Mouse (Mus musculus): ENCODE measurements around the gene Prss16. TPM values are rescaled to one million over a fixed set of nuclear protein-coding genes. Genes with fewer than 3 reads are reported as not detected.

Prss16 gene
- 0.54 and 0.72 TPM in 2 replicates for polyA plus RNA-seq (2015; fragmentation: Nextera tagmentation; extraction: Ambion mirVana)

- H3K9me3 ChIP-seq (replicated peaks; ENCODE audit: control insufficient read depth, low read length): no peaks in the 10 kb centered on the region
- H3K27me3 ChIP-seq (ENCODE audit: control insufficient read depth, insufficient read depth, low read depth, low read length): peaks cover 88% of the 10 kb centered on the region
- H3K4me1 ChIP-seq (ENCODE audit: control insufficient read depth, low read depth, low read length): peaks cover 21% of the 10 kb centered on the region
- H3K4me3 ChIP-seq (ENCODE audit: low read depth, low read length): no peak within 1 kb of the TSS
- no peak for ATAC-seq (ENCODE audit: low read depth)
- no peak within 1 kb of the TSS for H3K4me2 ChIP-seq (ENCODE audit: low read depth, low read length)
- H3K36me3 ChIP-seq (ENCODE audit: control insufficient read depth, insufficient read depth): no peaks in the 10 kb centered on the region
- WGBS (ENCODE audit: insufficient replicate concordance): 15% methylated on average over 6 of the region's 7 CpGs
- H3K27ac ChIP-seq (ENCODE audit: low read length): no peak within 1 kb of the TSS
- H3K9ac ChIP-seq (ENCODE audit: low read depth, low read length): no peak within 1 kb of the TSS
Measured at GRCm38 (mm10) chr13:22009642-22010041, at the start of gene Prss16. TSS of gene Prss16 (minus strand) at chr13:22009742.

GRCm38 (mm10) chr13:22053754-22054153, 44.2 kb upstream of the Prss16 start:
- H3K36me3 ChIP-seq (ENCODE audit: control insufficient read depth, insufficient read depth): no peaks in the 10 kb centered on the region
- H3K9me3 ChIP-seq (replicated peaks; ENCODE audit: control insufficient read depth, low read length): no peaks in the 10 kb centered on the region
- ATAC-seq (ENCODE audit: low read depth): no peak
- H3K27me3 ChIP-seq (ENCODE audit: control insufficient read depth, insufficient read depth, low read depth, low read length): no peaks in the 10 kb centered on the region
- no peak overlapping the region for H3K4me3 ChIP-seq (ENCODE audit: low read depth, low read length)
- no peak overlapping the region for H3K9ac ChIP-seq (ENCODE audit: low read depth, low read length)
- 83% methylated on average over 1 of the region's 1 CpGs for WGBS (ENCODE audit: insufficient replicate concordance)
- H3K27ac ChIP-seq (ENCODE audit: low read length): no peak overlapping the region
- no peak overlapping the region for H3K4me2 ChIP-seq (ENCODE audit: low read depth, low read length)
- peaks cover 18% of the 10 kb centered on the region for H3K4me1 ChIP-seq (ENCODE audit: control insufficient read depth, low read depth, low read length)

- no peak for ATAC-seq (ENCODE audit: low read depth)
Measured at GRCm38 (mm10) chr13:22051523-22051859, 41.9 kb upstream of the Prss16 start.

GRCm38 (mm10) chr13:22050591-22051522, 41.3 kb upstream of the Prss16 start:
- Histone ChIP-seq H3K27me3 (ENCODE audit: control insufficient read depth, insufficient read depth, low read depth, low read length) (no peaks in the 10 kb centered on the region), H3K27ac (ENCODE audit: low read length) (peak overlapping the region; percentile 70), H3K9ac (ENCODE audit: low read depth, low read length) (peak overlapping the region; percentile 66), H3K9me3 (replicated peaks; ENCODE audit: control insufficient read depth, low read length) (no peaks in the 10 kb centered on the region), H3K4me1 (ENCODE audit: control insufficient read depth, low read depth, low read length) (peaks cover 18% of the 10 kb centered on the region), H3K4me3 (ENCODE audit: low read depth, low read length) (peak overlapping the region; percentile 63), H3K36me3 (ENCODE audit: control insufficient read depth, insufficient read depth) (no peaks in the 10 kb centered on the region), H3K4me2 (ENCODE audit: low read depth, low read length) (peak overlapping the region; percentile 85)
- peak; percentile 94 for ATAC-seq (ENCODE audit: low read depth)
- under 1% methylated on average over 52 of the region's 52 CpGs for WGBS (ENCODE audit: insufficient replicate concordance)

More at GRCm38 (mm10) chr13:22051523-22051859, 41.9 kb upstream of the Prss16 start:
- Histone ChIP-seq H3K4me2 (ENCODE audit: low read depth, low read length) (peak overlapping the region; percentile 85), H3K9me3 (replicated peaks; ENCODE audit: control insufficient read depth, low read length) (no peaks in the 10 kb centered on the region), H3K9ac (ENCODE audit: low read depth, low read length) (peak overlapping the region; percentile 66), H3K4me3 (ENCODE audit: low read depth, low read length) (peak overlapping the region; percentile 63), H3K27me3 (ENCODE audit: control insufficient read depth, insufficient read depth, low read depth, low read length) (no peaks in the 10 kb centered on the region), H3K27ac (ENCODE audit: low read length) (no peak overlapping the region), H3K4me1 (ENCODE audit: control insufficient read depth, low read depth, low read length) (peaks cover 18% of the 10 kb centered on the region), H3K36me3 (ENCODE audit: control insufficient read depth, insufficient read depth) (no peaks in the 10 kb centered on the region)
- 10% methylated on average over 5 of the region's 5 CpGs for whole genome bisulfite sequencing (ENCODE audit: insufficient replicate concordance)

GRCm38 (mm10) chr13:22049737-22050440, 40.3 kb upstream of the Prss16 start:
- Histone ChIP-seq H3K4me1 (ENCODE audit: control insufficient read depth, low read depth, low read length) (peaks cover 25% of the 10 kb centered on the region), H3K36me3 (ENCODE audit: control insufficient read depth, insufficient read depth) (no peaks in the 10 kb centered on the region), H3K4me3 (ENCODE audit: low read depth, low read length) (peak overlapping the region; percentile 63), H3K9me3 (replicated peaks; ENCODE audit: control insufficient read depth, low read length) (no peaks in the 10 kb centered on the region), H3K9ac (ENCODE audit: low read depth, low read length) (peak overlapping the region; percentile 63), H3K4me2 (ENCODE audit: low read depth, low read length) (peak overlapping the region; percentile 85), H3K27me3 (ENCODE audit: control insufficient read depth, insufficient read depth, low read depth, low read length) (no peaks in the 10 kb centered on the region), H3K27ac (ENCODE audit: low read length) (peak overlapping the region; percentile 50)
- under 1% methylated on average over 14 of the region's 14 CpGs for WGBS (ENCODE audit: insufficient replicate concordance)
- no peak for ATAC-seq (ENCODE audit: low read depth)

- peaks cover 31% of the 10 kb centered on the region for H3K4me1 ChIP-seq (ENCODE audit: control insufficient read depth, low read depth, low read length)
- no peaks in the 10 kb centered on the region for H3K36me3 ChIP-seq (ENCODE audit: control insufficient read depth, insufficient read depth)
- WGBS (ENCODE audit: insufficient replicate concordance): 62% methylated on average over 2 of the region's 2 CpGs
- no peaks in the 10 kb centered on the region for H3K9me3 ChIP-seq (replicated peaks; ENCODE audit: control insufficient read depth, low read length)
- no peak for ATAC-seq (ENCODE audit: low read depth)
- H3K9ac ChIP-seq (ENCODE audit: low read depth, low read length): no peak overlapping the region
- no peak overlapping the region for H3K4me2 ChIP-seq (ENCODE audit: low read depth, low read length)
- H3K4me3 ChIP-seq (ENCODE audit: low read depth, low read length): no peak overlapping the region
- no peaks in the 10 kb centered on the region for H3K27me3 ChIP-seq (ENCODE audit: control insufficient read depth, insufficient read depth, low read depth, low read length)
- no peak overlapping the region for H3K27ac ChIP-seq (ENCODE audit: low read length)
Measured at GRCm38 (mm10) chr13:22049041-22049440, 39.5 kb upstream of the Prss16 start.

- no peaks in the 10 kb centered on the region for H3K36me3 ChIP-seq (ENCODE audit: control insufficient read depth, insufficient read depth)
- no peak for ATAC-seq (ENCODE audit: low read depth)
- H3K9me3 ChIP-seq (replicated peaks; ENCODE audit: control insufficient read depth, low read length): no peaks in the 10 kb centered on the region
- 35% methylated on average over 2 of the region's 2 CpGs for WGBS (ENCODE audit: insufficient replicate concordance)
- no peaks in the 10 kb centered on the region for H3K27me3 ChIP-seq (ENCODE audit: control insufficient read depth, insufficient read depth, low read depth, low read length)
- H3K4me2 ChIP-seq (ENCODE audit: low read depth, low read length): peak overlapping the region; percentile 67; the same call in 1 of the 2 replicates
- peak overlapping the region; percentile 45 for H3K27ac ChIP-seq (ENCODE audit: low read length)
- peaks cover 28% of the 10 kb centered on the region for H3K4me1 ChIP-seq (ENCODE audit: control insufficient read depth, low read depth, low read length)
- H3K4me3 ChIP-seq (ENCODE audit: low read depth, low read length): peak overlapping the region; percentile 9; the same call in 1 of the 2 replicates
- H3K9ac ChIP-seq (ENCODE audit: low read depth, low read length): peak overlapping the region; percentile 68
Measured at GRCm38 (mm10) chr13:22045311-22045710, 35.8 kb upstream of the Prss16 start.

GRCm38 (mm10) chr13:22044432-22045155, 35.1 kb upstream of the Prss16 start:
- ATAC-seq (ENCODE audit: low read depth): no peak
- peaks cover 28% of the 10 kb centered on the region for H3K4me1 ChIP-seq (ENCODE audit: control insufficient read depth, low read depth, low read length)
- peak overlapping the region; percentile 95 for H3K27ac ChIP-seq (ENCODE audit: low read length)
- peak overlapping the region; percentile 56 for H3K4me3 ChIP-seq (ENCODE audit: low read depth, low read length)
- no peaks in the 10 kb centered on the region for H3K27me3 ChIP-seq (ENCODE audit: control insufficient read depth, insufficient read depth, low read depth, low read length)
- no peaks in the 10 kb centered on the region for H3K36me3 ChIP-seq (ENCODE audit: control insufficient read depth, insufficient read depth)
- H3K4me2 ChIP-seq (ENCODE audit: low read depth, low read length): peak overlapping the region; percentile 67
- WGBS (ENCODE audit: insufficient replicate concordance): 85% methylated on average over 6 of the region's 6 CpGs
- no peaks in the 10 kb centered on the region for H3K9me3 ChIP-seq (replicated peaks; ENCODE audit: control insufficient read depth, low read length)
- H3K9ac ChIP-seq (ENCODE audit: low read depth, low read length): peak overlapping the region; percentile 68
